Mouse (Mus musculus) kidney, adult 2 months (tissue): ENCODE results near the gene Bet1l. TPM values are rescaled to one million over a fixed set of nuclear protein-coding genes. Genes with fewer than 3 reads are reported as not detected.

Experiments
- DNase-seq: peaks from one replicate; pipeline ENCODE4 v3.0.0; 2021
- H3K27ac ChIP-seq: fragments of 200-500 bp; 2 replicates; pipeline ENCODE4 v1.5.1; 2012; ENCODE audit warnings: low read depth, low read length, control low read depth, inconsistent platforms; ENCODE audit not compliant: insufficient read depth
- H3K27me3 ChIP-seq: fragments of 200-500 bp; replicated peaks from 2 replicates; pipeline ENCODE4 v1.6.1; 2012; ENCODE audit warnings: mild to moderate bottlenecking, moderate library complexity, low read length, inconsistent platforms; ENCODE audit not compliant: control insufficient read depth, insufficient read depth
- H3K36me3 ChIP-seq: fragments of 200-500 bp; 2 replicates; pipeline ENCODE4 v1.6.1; 2012; ENCODE audit warnings: mild to moderate bottlenecking, moderate library complexity, low read length, inconsistent platforms; ENCODE audit not compliant: control insufficient read depth, insufficient read depth
- H3K4me1 ChIP-seq: fragments of 200-500 bp; 2 replicates; pipeline ENCODE4 v1.6.1; 2011; ENCODE audit warnings: low read length; ENCODE audit not compliant: control insufficient read depth, insufficient read depth
- H3K4me3 ChIP-seq: fragments of 200-500 bp; 2 replicates; pipeline ENCODE4 v1.5.1; 2011; ENCODE audit warnings: mild to moderate bottlenecking, low read depth, low read length, control low read depth; ENCODE audit not compliant: insufficient read depth
- CTCF ChIP-seq: fragments of 200-500 bp; conservative IDR thresholded peaks from 2 replicates; pipeline ENCODE4 v1.5.1; 2011; ENCODE audit warnings: low read depth, mild to moderate bottlenecking, control low read depth, low read length, moderate library complexity, mixed read lengths; ENCODE audit not compliant: insufficient read depth, insufficient read length
- POLR2A ChIP-seq: fragments of 200-500 bp; IDR thresholded peaks from one replicate; pipeline ENCODE4 v1.6.1; 2011; ENCODE audit warnings: low read depth, low read length, control low read depth
- WGBS: fragments of 180-500 bp; shearing (Covaris S2); methylation state at CpG from one replicate; pipeline ENCODE4 v1.1.7; 2018; 5-methylcytosine and 5-hydroxymethylcytosine counted together
- polyA plus RNA-seq: library from polyadenylated mRNA; depleted of rRNA; stranded (reverse); fragments of >200 nt; gene quantifications from 2 replicates; pipeline ENCODE4 v1.2.3, GENCODE M21; 2012

The Bet1l gene
- polyA plus RNA-seq, 1 experiment: 26.3 TPM

DNA sequence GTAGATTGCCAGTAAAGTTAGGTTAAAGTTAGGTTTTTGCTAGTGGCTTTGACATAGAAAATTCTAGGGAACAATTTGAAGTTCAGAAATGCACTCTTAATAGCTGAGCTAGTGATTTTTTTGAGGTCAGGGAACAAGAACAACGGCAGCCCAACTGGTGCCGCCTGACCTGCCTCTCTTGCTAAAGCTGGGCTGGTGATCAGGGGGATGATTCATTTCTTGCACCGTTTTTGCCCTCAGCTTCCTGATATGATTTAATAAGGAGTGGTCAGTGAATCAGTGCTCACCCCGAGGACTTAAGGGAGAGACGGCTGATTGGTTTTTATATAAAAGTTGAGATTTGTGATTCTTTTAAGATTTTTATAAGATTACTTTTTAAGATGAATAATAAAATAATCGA lies 25.9 kb downstream of the Bet1l start:
- H3K4me3 ChIP-seq: no peak overlapping the region
- TF ChIP-seq CTCF: no peak
- no peak for TF ChIP-seq POLR2A
- H3K4me1 ChIP-seq: peaks cover 4% of the 10 kb centered on the region; the same call in 1 of the 2 replicates
- H3K27me3 ChIP-seq: no peaks in the 10 kb centered on the region
- H3K27ac ChIP-seq: no peak overlapping the region
- no peaks in the 10 kb centered on the region for H3K36me3 ChIP-seq
- no peak for DNase-seq
- WGBS: 47% methylated on average over 6 of the region's 6 CpGs

DNA sequence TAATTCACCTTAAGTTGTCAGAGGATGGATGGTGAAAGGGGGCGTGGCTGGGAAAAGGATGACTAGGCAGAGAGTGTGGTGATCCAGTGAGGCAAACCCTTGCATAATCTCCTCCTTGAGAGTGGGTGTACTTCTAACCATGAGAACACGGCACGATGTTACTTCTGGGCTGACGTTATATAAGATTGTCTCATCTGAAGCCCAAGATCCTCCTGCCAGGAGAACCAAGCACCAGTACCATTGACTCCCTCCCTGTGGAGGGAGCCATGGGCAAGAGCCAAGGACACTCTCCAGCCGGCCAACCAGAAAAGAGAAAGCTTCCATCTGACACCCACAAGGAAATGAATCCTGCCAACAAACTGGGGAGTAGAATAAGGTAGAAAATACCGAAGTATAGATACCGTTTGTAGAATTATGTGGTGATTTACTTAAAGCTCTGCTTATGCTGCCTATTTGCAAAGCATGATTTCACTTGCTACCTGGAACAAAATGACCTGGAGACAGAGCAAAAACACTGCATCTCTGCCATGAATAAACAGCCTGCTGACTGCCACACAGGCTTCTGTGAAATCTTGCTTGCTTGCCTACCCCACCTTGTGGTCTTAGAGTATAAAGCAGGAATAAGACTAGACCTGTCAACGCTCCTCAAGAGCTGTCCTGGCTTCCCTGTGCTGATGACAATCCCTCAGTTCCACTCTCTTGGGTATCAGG lies 29.1 kb downstream of the Bet1l start:
- H3K27ac ChIP-seq: peak overlapping the region; percentile 44; the same call in 1 of the 2 replicates
- H3K4me3 ChIP-seq: no peak overlapping the region
- no peaks in the 10 kb centered on the region for H3K36me3 ChIP-seq
- no peaks in the 10 kb centered on the region for H3K27me3 ChIP-seq
- peak; percentile 63 for TF ChIP-seq CTCF
- TF ChIP-seq POLR2A: no peak
- WGBS: 21% methylated on average over 8 of the region's 8 CpGs
- peaks cover 4% of the 10 kb centered on the region; the same call in 1 of the 2 replicates for H3K4me1 ChIP-seq
- peak; percentile 90 for DNase-seq

GRCm38 (mm10) chr7:140822731-140823130 lies 34.6 kb downstream of the Bet1l start:
- no peak for DNase-seq
- H3K27me3 ChIP-seq: no peaks in the 10 kb centered on the region
- no peak overlapping the region for H3K27ac ChIP-seq
- H3K36me3 ChIP-seq: no peaks in the 10 kb centered on the region
- WGBS: 90% methylated on average over 4 of the region's 4 CpGs
- H3K4me3 ChIP-seq: no peak overlapping the region
- no peak for TF ChIP-seq POLR2A
- no peak for TF ChIP-seq CTCF
- H3K4me1 ChIP-seq: peaks cover 3% of the 10 kb centered on the region; the same call in 1 of the 2 replicates

- Histone ChIP-seq H3K36me3 (no peaks in the 10 kb centered on the region), H3K4me3 (peak within 1 kb of the TSS; percentile 67), H3K27ac (no peak within 1 kb of the TSS), H3K27me3 (no peaks in the 10 kb centered on the region), H3K4me1 (peaks cover 3% of the 10 kb centered on the region; the same call in 1 of the 2 replicates)
- DNase-seq: peak; percentile 70
- TF ChIP-seq POLR2A: no peak
- TF ChIP-seq CTCF: no peak
- 3% methylated on average over 21 of the region's 21 CpGs for WGBS
These were observed 35.6 kb downstream of the Bet1l start, which contains the start of gene Zfp941 for GRCm38 (mm10) chr7:140821653-140822329. Gene Zfp941, minus strand, starts transcription at chr7:140822178.

DNA sequence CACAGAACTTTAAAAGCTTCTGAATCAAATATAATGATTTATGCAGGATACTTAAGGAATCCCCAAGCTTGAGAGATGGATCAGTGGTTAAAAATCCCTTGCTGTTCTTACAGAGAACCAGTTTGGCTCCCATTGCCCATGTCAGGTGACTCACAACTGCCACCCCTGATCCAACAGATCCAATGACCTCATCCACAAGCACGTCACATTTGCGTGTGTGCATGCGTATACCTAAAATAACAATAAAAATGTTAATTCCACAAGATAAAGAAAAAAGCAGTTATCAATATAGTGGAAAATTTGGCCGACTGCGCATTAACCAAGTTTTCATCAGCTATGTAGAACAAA lies 36.1 kb downstream of the Bet1l start:
- peak overlapping the region; percentile 67; the same call in 1 of the 2 replicates for H3K4me3 ChIP-seq
- H3K27ac ChIP-seq: no peak overlapping the region
- no peak for DNase-seq
- 52% methylated on average over 5 of the region's 5 CpGs for WGBS
- H3K4me1 ChIP-seq: peaks cover 3% of the 10 kb centered on the region; the same call in 1 of the 2 replicates
- TF ChIP-seq POLR2A: no peak
- TF ChIP-seq CTCF: no peak
- no peaks in the 10 kb centered on the region for H3K27me3 ChIP-seq
- H3K36me3 ChIP-seq: no peaks in the 10 kb centered on the region

GRCm38 (mm10) chr7:140820173-140820572 lies 37.2 kb downstream of the Bet1l start:
- H3K4me1 ChIP-seq: peaks cover 3% of the 10 kb centered on the region; the same call in 1 of the 2 replicates
- 55% methylated on average over 4 of the region's 4 CpGs for WGBS
- TF ChIP-seq CTCF (no peak), POLR2A (no peak)
- DNase-seq: no peak
- no peaks in the 10 kb centered on the region for H3K36me3 ChIP-seq
- H3K27ac ChIP-seq: no peak overlapping the region
- no peak overlapping the region for H3K4me3 ChIP-seq
- no peaks in the 10 kb centered on the region for H3K27me3 ChIP-seq

DNA sequence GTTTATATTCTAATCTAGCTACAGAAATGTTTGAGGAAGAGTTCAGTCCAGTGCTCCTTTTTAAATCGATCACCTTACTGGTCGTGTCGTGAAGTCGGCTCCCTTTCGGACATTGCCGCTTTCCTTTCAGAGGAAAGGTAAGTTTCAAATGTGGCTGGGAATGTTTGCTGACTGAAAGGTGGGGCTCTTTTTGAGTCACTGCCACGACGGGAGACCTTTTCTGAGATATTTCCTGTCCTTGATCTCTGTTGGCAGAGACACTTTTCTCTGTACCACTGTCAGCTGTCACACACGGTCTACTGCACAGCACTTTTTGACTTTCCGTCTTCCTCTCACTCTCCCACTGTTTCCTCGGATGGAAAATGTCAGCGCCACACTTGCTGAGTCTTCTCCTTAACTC lies 44.5 kb downstream of the Bet1l start:
- H3K27ac ChIP-seq: no peak overlapping the region
- H3K4me1 ChIP-seq: no peaks in the 10 kb centered on the region
- H3K4me3 ChIP-seq: no peak overlapping the region
- no peak for DNase-seq
- H3K27me3 ChIP-seq: no peaks in the 10 kb centered on the region
- no peak for TF ChIP-seq CTCF
- no peak for TF ChIP-seq POLR2A
- peaks cover 2% of the 10 kb centered on the region; the same call in 1 of the 2 replicates for H3K36me3 ChIP-seq
- 85% methylated on average over 12 of the region's 12 CpGs for WGBS
